Mouse (Mus musculus) common myeloid progenitor, adult 5-6 weeks (primary cell): ENCODE data around the gene Acer1. TPM values are rescaled to one million over a fixed set of nuclear protein-coding genes. Genes with fewer than 3 reads are reported as not detected.

Experiments
- ATAC-seq: replicated peaks from 2 replicates; pipeline ENCODE4 v1.8.0; 2016; ENCODE audit warnings: low read depth, mild to moderate bottlenecking, moderate TSS enrichment, inconsistent platforms; ENCODE audit not compliant: poor library complexity, severe bottlenecking
- total RNA-seq: library from RNA; stranded (forward); fragments of 200-1000, 187-1606 nt; gene quantifications from 2 replicates; pipeline ENCODE4 v1.2.3, GENCODE M21; 2017

Gene Acer1
- total RNA-seq, 1 experiment from 2014 or later = not detected

DNA sequence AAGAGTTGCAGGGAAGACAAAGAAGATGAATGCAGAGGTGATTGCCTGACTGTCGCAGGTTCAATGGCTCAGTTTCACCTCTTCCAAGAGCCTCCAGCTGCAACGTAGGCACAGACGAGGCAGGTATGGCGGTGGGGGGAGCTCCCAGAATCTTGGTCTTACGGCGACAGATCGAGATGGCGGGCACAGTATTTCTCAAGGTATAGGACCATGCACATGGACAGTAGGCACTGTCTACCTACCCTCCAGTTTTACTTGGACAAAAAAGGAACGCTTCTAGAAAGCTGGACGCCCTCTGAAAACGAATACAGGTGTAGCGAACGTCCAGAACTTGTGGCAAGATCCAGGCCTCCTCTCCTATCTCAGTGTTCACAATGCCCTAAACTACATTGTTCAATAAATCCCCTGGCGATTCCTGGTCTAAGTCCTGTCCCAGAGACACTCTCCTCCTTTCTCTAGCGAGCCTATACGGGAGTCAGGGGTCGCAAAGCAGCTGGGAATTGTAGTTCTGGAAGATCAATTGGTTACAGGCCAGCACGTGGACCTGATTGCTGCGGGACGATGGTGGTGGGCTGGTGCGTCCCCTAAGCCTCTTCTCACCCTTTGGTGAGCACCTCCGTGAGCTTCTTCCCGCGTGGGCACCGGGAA, 7.7 kb upstream of the Acer1 start:
- peak; percentile 79 for ATAC-seq

DNA sequence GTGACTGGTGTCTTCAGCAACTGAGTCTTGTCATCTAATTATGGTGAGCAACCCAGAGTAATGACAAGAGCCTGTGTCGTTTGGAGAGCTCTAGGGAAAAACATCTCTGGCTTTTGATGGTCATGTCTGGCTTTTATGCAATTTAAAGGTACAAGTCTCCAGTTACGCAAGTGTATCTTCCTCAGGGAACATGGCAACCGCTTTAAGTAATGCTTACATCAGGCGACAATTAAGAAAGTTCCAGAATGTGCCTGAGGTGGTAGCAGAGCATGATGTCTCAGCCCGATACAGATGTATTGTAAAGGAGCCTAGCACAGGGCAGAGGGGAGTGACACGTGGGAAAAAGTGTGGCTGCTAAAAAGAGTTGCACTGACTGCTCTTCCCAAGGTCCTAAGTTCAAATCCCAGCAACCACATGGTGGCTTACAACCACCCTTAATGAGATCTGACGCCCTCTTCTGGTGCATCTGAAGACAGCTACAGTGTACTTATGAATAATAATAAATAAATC, 7.0 kb upstream of the Acer1 start:
- ATAC-seq = no peak

DNA sequence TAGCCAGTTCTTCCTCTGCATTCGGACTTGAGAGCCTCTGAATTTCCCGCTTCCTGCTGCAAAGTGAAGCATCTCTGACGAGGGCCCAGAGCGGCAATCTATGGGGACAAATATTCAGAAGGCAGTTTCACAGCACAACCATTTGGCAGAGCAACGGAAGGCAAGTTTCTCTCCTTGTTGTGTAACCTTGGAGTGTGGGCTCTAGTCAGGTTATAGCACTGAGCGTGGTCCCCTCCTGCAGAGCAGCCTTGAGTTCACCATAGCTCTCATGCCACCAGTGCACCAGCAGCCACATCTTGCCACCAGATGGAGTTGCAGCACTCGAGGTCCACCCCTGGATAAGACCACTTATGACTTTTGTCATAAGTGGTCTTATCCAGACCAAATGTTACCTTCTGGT, 6.5 kb upstream of the Acer1 start:
- ATAC-seq = no peak

DNA sequence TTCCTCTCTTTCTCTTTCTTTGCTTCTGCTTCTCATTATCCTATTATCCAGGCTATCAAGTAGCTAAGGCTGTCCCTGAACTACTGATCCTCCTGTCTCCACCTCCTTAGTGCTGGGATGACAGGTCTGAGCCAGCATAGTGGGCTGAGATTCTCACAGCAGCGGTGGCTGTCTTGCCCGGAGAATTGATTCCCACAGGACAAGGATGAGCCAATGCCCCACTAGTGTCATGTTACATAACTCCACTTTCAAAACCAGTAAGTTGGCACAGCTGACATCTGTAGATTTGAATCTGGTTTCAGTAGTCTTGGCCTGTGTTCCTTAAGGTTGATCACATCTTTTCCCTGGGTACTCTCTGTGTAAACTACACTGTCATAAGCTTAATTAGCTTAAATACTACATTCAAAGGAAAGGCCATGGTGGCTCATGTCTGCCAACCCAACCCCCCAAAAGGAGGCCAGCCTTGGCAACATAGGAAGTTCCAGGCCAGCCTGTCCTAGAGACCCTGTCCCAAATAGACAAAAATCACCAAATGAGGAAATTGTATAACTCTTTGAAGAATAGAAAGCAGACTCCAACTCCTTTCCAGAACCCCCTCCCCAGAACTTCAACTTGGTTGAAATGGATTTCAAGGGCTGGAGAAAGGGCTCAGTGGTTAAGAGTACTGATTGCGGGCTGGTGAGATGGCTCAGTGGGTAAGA, 4.3 kb upstream of the Acer1 start:
- ATAC-seq = no peak

DNA sequence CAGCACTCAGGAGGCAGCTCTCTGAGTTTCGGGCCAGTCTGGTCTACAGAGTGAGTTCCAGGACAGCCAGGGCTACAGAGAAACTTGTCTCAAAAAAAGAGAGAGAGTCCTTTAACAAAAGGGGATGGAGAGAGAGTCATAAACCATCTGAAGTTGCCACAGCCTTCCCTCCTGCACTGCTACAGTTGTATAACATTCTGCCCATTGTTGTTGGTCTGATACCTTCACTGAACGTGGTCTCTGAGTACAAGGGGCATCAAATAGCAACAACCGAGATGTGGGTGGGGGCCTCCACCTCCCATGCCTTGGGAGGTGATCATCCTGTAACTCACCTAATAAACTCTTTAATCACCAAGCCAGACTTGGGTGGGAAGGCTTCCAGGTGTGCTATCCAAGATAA, 3.7 kb upstream of the Acer1 start:
- no peak for ATAC-seq

DNA sequence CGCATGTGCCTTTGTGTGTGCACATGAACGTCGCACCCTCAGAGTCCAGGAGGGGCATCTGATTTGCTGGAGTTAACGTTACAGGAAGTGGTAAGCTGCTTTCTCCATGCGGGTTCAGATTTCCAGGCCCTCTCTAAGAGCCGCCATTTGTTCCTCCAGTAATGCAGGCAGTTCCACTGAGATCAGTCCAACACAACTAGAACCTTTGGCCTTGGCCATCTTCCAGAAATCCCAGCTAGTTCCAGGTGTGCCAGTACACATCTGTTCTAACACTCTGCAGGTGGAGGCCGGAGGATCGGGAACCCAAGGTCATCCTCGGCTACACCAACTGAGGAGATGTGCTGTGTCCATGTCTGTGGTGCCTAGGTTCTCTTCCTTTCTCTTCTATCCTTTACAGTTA, 3.0 kb upstream of the Acer1 start:
- no peak for ATAC-seq

DNA sequence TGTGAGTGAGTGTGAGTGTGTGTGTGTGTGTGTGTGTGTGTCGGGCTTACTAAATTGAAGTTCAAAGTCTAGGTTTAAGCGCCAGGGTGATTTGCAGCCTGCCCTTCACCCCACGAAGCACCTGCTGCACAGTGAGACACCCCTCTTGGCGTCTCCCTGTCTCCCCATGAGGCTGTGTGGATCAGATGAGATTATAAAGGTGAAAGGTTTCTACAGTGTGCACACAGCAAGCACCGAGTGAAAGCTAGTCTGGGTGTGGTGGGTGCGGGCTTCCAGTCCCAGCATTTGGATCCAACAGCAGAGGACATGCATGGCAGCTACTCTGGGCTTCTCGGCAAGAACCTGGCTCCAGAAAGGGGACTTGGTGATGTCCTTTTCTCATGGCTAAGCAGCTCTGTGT, 877 bp downstream of the Acer1 start:
- no peak for ATAC-seq

DNA sequence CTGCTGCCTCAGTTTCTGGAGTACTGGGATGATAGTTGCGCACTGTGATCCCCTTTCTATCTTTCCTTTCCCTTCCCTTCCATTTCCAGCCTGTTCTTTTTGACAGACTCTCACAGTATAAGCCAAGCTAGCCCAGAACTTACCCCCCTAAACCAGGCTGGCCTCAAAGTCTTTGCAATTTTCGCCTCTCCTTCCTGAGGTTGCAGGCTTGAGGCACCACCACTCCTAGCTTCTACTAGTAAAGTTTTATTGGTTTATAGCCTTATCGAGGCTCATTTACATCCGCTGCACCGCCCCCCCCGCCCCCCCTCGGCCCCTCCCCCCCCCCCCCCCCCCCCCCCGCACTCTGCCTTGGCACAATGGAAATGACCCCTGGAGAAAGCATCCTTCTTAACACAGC, 2.4 kb downstream of the Acer1 start:
- no peak for ATAC-seq

DNA sequence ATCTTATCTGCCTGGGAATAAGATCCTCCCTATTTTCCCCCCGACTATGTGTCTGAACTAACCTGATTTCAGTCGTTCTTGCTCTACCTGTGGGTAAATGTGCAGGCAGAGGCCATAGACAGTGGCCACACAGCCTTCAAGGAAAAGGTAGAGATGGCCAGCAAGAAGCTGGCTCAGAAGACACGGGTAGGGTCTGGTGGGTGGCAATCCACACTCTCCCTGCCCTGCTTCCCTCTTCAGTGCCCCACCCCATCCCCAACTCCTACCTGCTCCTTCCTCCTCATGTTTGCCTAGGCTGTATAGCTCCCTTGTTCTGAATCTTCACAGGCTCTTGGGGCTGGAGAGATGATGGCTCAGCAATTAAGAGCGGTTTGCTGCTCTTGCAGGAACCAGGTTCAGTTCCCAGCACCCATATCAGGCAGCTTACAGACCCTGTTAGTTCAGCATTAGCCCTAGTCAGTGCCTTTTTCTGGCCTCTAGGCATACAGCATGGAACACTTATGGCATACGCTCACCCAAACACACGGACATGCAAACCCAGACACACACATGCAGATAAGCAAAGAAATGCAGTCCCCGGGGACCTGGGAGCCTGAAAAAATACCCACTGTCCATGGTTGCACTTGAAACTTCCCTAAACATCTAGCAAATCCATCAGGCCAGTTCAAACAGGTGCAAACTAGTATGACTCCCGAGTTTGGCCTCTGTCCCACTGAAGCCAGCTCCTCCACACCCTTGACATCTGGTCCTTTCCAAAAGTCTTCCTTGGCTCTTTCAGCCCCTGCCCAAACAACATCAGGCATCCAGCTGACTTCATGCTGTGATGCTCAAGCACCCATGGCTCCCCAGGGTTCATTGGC, 5.2 kb downstream of the Acer1 start:
- ATAC-seq = no peak

DNA sequence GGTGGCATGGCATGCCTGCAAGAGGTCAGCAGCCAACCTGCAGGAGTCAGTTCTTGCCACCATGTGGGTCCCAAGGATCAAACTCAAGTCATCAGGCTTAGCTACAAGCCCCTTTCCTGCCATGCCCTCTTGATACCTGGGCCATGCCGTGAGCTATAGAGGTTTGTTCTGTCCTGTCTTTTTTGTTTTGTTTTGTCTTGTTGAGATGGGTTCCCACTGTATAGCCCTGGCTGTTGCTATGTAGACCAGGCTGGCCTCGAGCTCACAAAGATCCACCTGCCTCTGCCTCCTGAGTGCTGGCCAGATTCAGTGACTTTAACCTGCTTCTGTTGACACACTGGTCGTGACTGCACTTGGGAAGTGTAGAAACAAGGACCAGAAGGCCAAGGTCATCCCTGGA, 6.5 kb downstream of the Acer1 start:
- ATAC-seq = no peak

DNA sequence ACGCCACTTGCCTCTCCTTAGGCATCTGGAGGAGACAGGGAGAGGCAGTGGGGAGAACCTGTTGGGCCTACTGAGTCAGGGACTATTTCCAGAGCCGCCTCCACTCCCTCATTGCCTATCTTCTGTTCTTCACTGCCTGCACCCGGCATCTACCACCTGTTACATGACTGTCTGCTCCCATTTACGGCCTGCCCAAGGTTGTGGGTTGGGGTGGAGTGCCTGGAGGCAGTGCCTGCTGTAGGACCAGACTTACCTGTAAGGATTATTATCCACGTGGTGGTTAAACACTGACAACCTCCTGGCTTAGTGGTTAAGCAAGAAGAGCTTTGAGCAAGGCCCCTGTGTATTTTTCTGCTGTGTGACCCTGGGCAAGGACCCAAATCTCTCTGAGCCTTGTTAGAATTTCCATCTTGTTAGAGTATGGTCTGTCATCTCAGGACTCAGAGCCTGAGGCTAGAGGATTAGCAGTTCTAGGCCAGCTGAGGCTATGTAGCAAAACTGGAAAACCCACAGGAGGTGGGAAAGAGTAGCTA, 7.2 kb downstream of the Acer1 start:
- no peak for ATAC-seq

DNA sequence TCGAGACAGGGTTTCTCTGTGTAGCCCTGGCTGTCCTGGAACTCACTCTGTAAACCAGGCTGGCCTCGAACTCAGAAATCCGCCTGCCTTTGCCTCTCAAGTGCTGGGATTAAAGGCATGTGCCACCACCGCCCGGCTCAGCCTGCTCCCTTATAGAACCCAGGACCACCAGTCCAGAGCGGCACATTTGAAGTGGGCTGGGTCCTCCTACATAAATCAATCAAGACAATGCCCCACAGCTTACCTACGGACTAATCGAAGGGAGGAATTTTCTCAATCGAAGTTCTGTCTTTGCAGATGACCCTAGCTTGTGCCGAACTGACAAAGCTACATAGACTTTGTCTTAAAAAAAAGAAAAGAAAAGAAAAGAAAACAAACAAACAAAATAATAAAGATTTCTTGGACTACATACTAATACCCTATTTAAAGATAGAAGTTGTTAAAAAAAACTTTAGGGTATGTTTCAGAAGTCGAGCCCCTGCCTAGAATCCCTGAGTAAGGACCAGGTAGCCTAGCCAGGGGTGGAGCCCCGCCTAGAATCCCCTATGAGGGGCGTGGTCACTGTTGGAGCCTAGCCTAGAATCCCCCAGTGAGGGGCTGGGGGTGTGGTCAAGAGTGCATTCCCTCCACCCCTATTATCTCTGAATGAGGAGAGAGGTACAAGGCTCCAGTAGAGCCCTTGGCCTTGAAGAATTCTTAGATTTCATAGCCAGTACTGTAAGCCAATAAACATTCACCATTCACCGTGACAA, 7.8 kb downstream of the Acer1 start:
- no peak for ATAC-seq

DNA sequence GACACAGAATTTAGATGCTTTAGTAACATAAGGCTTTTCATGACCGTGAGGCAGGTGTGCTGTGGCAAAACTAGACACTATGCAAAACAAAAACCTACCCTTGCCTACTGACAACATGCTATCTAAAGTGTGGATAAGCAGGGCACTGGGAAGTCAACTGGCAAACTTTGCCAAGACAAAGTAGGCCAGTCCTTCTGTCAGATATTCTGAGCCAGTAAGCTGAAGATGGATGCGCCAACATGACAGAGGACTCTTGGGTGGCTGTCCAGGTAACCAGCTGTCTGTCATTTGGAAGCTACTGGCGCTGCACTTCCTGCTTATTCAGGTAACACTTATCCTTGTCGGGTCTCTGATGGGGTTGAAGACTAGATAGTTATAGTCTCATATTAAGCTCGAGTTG, 11.8 kb downstream of the Acer1 start:
- no peak for ATAC-seq

DNA sequence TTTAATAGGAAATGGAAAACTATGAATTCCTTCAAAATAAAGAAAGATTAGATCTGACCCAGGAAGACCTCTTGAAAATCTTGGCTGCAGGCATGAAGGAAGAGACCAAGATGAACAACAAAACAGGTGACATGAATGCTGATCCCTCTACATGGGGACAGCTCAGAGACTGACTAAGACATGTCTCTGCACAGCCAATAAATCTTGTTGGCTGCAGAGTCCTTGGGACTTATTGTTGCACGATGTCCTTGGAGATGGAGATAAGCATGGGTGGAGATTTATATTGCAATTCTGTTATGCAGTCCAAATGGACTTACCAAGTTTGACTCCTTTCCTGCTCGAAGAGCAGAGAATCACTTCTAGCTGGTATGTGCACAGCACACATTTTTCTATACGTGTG, 12.6 kb downstream of the Acer1 start:
- no peak for ATAC-seq

DNA sequence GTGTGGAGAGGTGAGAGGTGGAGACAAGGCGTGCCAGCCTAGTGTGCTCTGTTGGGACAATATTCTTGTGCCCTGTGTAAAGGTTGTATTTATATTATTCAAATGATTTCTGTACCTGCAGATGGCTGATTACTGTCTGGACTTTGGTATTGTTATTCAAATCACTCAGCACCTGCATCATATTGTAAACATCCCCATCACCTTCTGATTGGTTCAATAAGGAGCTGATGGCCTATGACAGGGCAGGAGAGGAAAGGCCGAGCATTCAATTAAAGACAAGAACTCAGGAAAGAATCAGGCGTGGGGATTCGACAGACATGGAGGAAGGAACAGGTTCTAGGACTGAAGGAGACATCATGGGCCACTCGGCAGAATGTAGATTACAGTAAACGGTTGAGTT, 18.3 kb downstream of the Acer1 start:
- ATAC-seq = no peak

DNA sequence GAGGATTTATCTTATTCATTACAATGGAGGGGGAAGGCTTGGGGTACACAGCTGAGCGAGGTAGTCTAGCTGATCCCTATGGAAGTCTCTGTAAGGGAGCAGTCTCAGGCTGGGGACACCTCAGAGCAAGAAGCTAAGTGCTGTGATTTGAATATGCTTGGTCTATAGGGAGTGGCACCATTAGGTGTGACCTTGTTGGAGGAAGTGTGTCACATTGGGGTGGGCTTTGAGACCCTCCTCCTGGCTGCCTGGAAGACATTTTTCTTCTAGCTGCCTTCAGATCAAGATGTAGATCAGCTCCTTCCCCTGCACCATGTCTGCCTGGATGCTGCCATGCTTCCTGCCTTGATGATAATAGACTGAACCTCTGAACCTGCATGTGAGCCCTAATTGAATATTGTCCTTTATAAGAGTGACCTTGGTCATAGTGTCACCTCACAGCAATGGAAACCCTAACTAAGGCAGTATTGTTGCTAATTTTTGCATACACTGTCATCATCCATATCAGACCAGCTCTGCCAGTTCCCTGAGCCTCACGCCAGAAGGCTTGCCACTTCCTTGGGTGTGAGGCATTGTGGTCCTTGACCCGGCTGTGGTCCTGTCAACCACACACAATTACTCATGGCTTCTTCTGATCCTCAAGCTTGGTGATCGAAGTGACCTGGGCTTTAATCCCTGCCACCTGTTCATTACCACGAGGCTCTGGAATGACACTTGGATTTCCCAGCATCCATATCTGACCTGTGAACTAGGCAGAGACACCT, 19.1 kb downstream of the Acer1 start:
- ATAC-seq = no peak

DNA sequence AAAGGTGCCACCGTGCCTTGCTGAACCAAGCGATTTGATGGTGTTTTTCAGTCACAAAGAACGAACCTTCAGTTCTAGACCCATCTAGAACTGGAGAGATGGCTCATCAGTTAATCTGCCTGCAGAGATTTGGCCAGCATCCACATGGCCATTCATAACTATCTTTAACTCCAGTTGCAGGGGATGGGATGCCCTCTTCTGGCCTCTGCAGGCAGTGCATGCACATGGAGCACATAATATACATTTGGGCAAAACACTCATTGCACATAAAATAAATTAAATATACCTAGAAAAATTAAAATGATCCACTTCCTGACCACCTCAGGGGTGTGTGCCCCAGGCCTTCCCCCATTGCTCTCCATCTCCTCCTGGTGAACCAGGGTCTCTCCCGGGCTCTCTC, 20.0 kb downstream of the Acer1 start:
- ATAC-seq = no peak

DNA sequence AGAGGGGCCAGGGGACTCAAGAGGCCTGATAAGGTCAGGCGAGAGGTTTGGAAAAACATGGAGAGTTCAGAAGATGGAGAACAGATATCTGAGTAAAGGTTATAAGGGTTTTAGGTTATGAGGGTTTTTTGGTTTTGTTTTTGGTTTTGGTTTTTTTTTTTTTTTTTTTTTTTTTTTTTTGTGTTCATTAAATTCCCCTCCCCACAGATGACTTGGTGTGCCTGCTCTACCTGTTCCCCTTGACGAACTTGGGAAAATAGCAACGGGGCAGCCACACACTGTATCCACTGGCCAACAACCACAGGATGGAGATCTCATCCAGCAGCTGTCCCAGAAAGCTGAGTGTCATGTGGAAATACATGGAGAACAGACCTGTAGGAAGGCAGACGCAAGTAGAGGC, 23.3 kb downstream of the Acer1 start:
- ATAC-seq = no peak

DNA sequence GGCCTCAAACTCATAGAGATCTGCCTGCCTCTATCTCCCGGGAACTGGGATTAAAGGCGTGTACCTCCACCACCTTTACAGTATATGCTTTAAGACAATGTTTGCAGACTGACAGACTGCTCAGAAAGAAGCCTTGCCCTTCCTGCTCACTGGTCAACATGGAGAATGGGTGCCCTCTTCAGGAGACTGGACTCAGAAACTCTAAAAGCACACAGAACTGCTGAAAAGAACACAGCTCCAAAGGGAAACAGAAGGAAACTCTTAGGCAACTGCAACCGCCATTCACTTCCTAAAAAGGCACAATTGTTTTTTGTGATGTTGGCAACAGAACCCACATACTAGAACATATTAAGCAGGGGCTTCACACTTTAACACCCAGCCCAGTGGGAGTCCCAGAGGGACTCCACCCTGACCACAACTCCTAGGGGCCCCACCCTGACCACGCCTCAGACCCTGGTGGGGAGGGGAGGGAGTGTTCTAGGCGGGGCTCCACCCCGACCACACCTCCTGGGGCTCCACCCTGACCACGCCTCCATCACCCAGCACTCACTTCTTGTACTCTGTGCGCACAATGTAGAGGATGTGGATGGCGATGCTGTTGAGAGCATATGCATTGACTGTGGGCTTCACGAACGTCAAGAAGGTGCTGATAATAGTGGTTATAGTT, 24.0 kb downstream of the Acer1 start:
- peak; percentile 99 for ATAC-seq
